Mouse (Mus musculus) inflammation-experienced regulatory T-cells, adult 6 months (primary cell): Measurements from ENCODE around the gene Ptpn9. TPM values are rescaled to one million over a fixed set of nuclear protein-coding genes. Genes with fewer than 3 reads are reported as not detected.
A peak's percentile ranks its signal among the peaks of the same experiment; 100 is the strongest.
"Not testable (repeated sequence)": the region's sequence is repeated elsewhere in the genome, so short reads cannot be mapped to it uniquely, and the experiment has no call there.

Experiments used
- ATAC-seq: one replicate; pipeline ENCODE4 v1.8.0; 2017
- polyA plus RNA-seq, 3 experiments: library from polyadenylated mRNA; unstranded; fragments of 100-300 nt; shearing (Covaris generic); gene quantifications; one replicate each; pipeline ENCODE4 v1.2.1; 2017

Ptpn9 gene
- 1 to 10 TPM; 6.0 to 6.9 (median 6.3) TPM for polyA plus RNA-seq

GRCm38 (mm10) chr9:56994286-56995197 lies at the start of gene Ptpn9:
Gene Ptpn9 (plus strand): TSS chr9:56994923.
- peak; percentile 53 for ATAC-seq

GRCm38 (mm10) chr9:56947481-56947880 lies 47.2 kb upstream of the Ptpn9 start:
- ATAC-seq: not testable (repeated sequence)

- ATAC-seq: not testable (repeated sequence)
These were observed 46.0 kb upstream of the Ptpn9 start for GRCm38 (mm10) chr9:56948699-56949098.

- ATAC-seq: no peak
These were observed 45.0 kb upstream of the Ptpn9 start for GRCm38 (mm10) chr9:56949767-56950166.

- ATAC-seq: peak; percentile 100
These were observed 44.0 kb upstream of the Ptpn9 start, which contains the start of gene Snupn for GRCm38 (mm10) chr9:56950414-56951400. Gene Snupn (plus strand): TSS chr9:56950878.

GRCm38 (mm10) chr9:56953562-56953961 lies 41.2 kb upstream of the Ptpn9 start:
- ATAC-seq: no peak

- ATAC-seq: no peak
These were observed 37.6 kb upstream of the Ptpn9 start for GRCm38 (mm10) chr9:56956966-56957675.

- ATAC-seq: peak; percentile 58
These were observed 36.0 kb upstream of the Ptpn9 start for GRCm38 (mm10) chr9:56958689-56959088.

- no peak for ATAC-seq
These were observed 33.1 kb upstream of the Ptpn9 start for GRCm38 (mm10) chr9:56961591-56961990.

- no peak for ATAC-seq
These were observed 24.6 kb upstream of the Ptpn9 start for GRCm38 (mm10) chr9:56970158-56970557.

- no peak for ATAC-seq
These were observed 20.7 kb upstream of the Ptpn9 start for GRCm38 (mm10) chr9:56973960-56974524.

GRCm38 (mm10) chr9:56975199-56975598 lies 19.5 kb upstream of the Ptpn9 start:
- ATAC-seq: peak; percentile 77

- ATAC-seq: no peak
These were observed 14.5 kb upstream of the Ptpn9 start for GRCm38 (mm10) chr9:56980186-56980585.

- no peak for ATAC-seq
These were observed 13.2 kb upstream of the Ptpn9 start for GRCm38 (mm10) chr9:56981502-56981901.

- ATAC-seq: peak; percentile 55
These were observed 690 bp downstream of the Ptpn9 start for GRCm38 (mm10) chr9:56995198-56996027.

- ATAC-seq: no peak
These were observed 1.3 kb downstream of the Ptpn9 start for GRCm38 (mm10) chr9:56996028-56996346.

GRCm38 (mm10) chr9:56997206-56997605 lies 2.5 kb downstream of the Ptpn9 start:
- not testable (repeated sequence) for ATAC-seq

- ATAC-seq: no peak
These were observed 8.3 kb downstream of the Ptpn9 start for GRCm38 (mm10) chr9:57003011-57003410.

GRCm38 (mm10) chr9:57012393-57012792 lies 17.7 kb downstream of the Ptpn9 start:
- ATAC-seq: no peak

GRCm38 (mm10) chr9:57012895-57013294 lies 18.2 kb downstream of the Ptpn9 start:
- ATAC-seq: no peak

GRCm38 (mm10) chr9:57013756-57014155 lies 19.0 kb downstream of the Ptpn9 start:
- no peak for ATAC-seq
